Mouse (Mus musculus): ENCODE measurements around the gene Hmcn1. TPM values are rescaled to one million over a fixed set of nuclear protein-coding genes. Genes with fewer than 3 reads are reported as not detected.

Hmcn1 gene
- polyA plus RNA-seq, 1 experiment from 2014 or later, result 6.3 TPM

DNA sequence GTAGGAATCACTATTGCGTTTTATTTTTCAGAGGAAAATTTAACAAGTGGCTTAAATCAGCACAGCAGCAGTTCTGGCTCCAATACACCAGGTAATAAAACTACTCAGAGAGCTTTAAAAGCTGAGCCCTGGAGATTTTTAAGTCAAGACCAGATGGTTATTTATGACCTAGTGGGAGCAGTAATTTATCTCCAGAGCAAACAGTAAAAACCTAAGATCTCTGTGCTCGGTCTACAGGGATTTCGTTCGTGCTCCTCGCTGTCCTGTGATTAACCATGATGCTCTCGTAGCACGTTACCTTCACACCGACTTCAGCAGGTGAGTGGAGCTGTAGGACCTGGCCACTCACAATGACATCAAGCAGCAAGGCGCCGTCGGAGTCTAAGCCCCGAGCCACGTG lies 399.6 kb downstream of the Hmcn1 start:
- no peak overlapping the region for H3K9ac ChIP-seq (ENCODE audit: low read length)
- WGBS, result 47% methylated on average over 13 of the region's 13 CpGs

DNA sequence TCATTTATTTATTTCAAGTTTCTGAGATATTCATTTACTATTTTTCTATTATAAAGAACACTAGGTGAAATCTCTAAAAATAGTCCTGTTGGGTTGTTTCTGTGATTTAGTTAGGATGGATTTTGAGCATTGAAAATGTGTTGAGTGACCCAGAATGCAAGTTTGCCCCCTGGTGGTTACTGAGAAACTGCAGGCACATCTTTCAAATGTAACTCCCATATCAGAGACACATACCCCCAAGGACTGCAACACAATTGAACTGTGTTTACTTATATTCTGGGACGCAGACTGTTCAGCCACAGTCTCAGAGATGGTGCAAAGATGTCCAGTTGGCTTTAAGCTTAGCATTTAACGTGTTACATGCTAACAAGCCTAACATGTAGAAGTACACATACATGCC lies 402.0 kb downstream of the Hmcn1 start:
- WGBS, result 24% methylated on average over 2 of the region's 2 CpGs
- no peaks in the 10 kb centered on the region for H3K36me3 ChIP-seq (ENCODE audit: control insufficient read depth, insufficient read depth, low read length)

More for the DNA sequence above, 399.6 kb downstream of the Hmcn1 start:
- Histone ChIP-seq H3K27ac (ENCODE audit: low read depth) (no peak overlapping the region), H3K4me3 (ENCODE audit: low read depth, low read length) (no peak overlapping the region), H3K27me3 (replicated peaks; ENCODE audit: control insufficient read depth, insufficient read depth, low read length) (no peaks in the 10 kb centered on the region), H3K9me3 (ENCODE audit: control insufficient read depth, low read length) (no peaks in the 10 kb centered on the region), H3K4me1 (replicated peaks; ENCODE audit: control insufficient read depth, insufficient read depth, low read length) (no peaks in the 10 kb centered on the region), H3K36me3 (ENCODE audit: control insufficient read depth, insufficient read depth, low read length) (no peaks in the 10 kb centered on the region), H3K4me2 (ENCODE audit: low read length) (no peak overlapping the region)
- DNase-seq (ENCODE audit: low spot score) (no peak), ATAC-seq (replicated peaks; ENCODE audit: low FRiP score, low TSS enrichment, low read depth) (0 out of 2 replicates have a peak, but pooled peaks have one; percentile 15)

DNA sequence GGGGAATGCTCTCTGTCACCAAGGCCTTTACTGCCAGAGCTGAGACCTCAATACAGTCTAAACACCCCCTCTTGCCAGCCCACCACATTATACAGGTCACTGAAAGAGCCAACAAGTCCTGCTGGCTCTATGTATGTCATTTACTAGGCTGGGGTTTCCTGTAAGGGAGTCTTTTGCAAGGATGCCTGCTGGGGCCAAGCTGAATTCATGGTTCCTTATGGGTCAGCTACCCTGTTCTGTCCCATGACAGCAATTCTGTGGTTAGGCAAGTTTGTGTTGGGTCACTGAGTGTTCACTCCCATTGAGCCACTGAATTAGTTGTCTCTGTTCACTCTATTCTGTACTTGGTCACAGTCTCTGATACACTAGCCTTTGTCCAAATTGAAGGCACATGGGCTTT lies 405.8 kb downstream of the Hmcn1 start:
- Histone ChIP-seq H3K4me1 (replicated peaks; ENCODE audit: control insufficient read depth, insufficient read depth, low read length) (no peaks in the 10 kb centered on the region), H3K36me3 (ENCODE audit: control insufficient read depth, insufficient read depth, low read length) (no peaks in the 10 kb centered on the region), H3K4me3 (ENCODE audit: low read depth, low read length) (no peak overlapping the region), H3K9me3 (ENCODE audit: control insufficient read depth, low read length) (no peaks in the 10 kb centered on the region), H3K27ac (ENCODE audit: low read depth) (no peak overlapping the region), H3K27me3 (replicated peaks; ENCODE audit: control insufficient read depth, insufficient read depth, low read length) (no peaks in the 10 kb centered on the region), H3K4me2 (ENCODE audit: low read length) (no peak overlapping the region), H3K9ac (ENCODE audit: low read length) (no peak overlapping the region)
- DNase-seq (ENCODE audit: low spot score) (no peak), ATAC-seq (replicated peaks; ENCODE audit: low FRiP score, low TSS enrichment, low read depth) (no peak)

More for the DNA sequence above, 402.0 kb downstream of the Hmcn1 start:
- Histone ChIP-seq H3K27me3 (replicated peaks; ENCODE audit: control insufficient read depth, insufficient read depth, low read length) (no peaks in the 10 kb centered on the region), H3K4me1 (replicated peaks; ENCODE audit: control insufficient read depth, insufficient read depth, low read length) (no peaks in the 10 kb centered on the region), H3K9ac (ENCODE audit: low read length) (no peak overlapping the region), H3K4me3 (ENCODE audit: low read depth, low read length) (no peak overlapping the region), H3K4me2 (ENCODE audit: low read length) (no peak overlapping the region), H3K9me3 (ENCODE audit: control insufficient read depth, low read length) (no peaks in the 10 kb centered on the region), H3K27ac (ENCODE audit: low read depth) (no peak overlapping the region)
- peak; percentile 63 for DNase-seq (ENCODE audit: low spot score)
- no peak for ATAC-seq (replicated peaks; ENCODE audit: low FRiP score, low TSS enrichment, low read depth)

DNA sequence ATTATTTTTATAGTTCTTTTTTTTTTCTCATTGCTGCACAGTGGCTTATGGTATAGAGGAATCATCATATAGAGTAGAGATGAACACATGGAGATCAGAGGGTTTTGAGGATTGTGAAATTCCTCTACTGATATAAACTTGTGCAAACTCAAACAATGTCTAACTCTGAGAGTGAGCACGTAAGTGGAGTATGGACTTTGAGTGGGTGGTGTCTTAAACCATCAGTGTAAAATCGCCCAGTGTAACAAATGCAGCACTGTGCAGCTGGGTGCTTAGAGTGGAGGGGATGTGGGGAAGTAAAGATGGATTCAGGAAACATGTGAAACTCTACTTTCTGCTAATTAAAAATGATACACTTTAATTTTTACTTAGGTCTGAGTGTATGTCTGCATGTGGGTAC lies 408.8 kb downstream of the Hmcn1 start:
- no peak overlapping the region for H3K27ac ChIP-seq (ENCODE audit: low read depth)
- no peak overlapping the region for H3K9ac ChIP-seq (ENCODE audit: low read length)
- DNase-seq (ENCODE audit: low spot score), result no peak
- H3K4me1 ChIP-seq (replicated peaks; ENCODE audit: control insufficient read depth, insufficient read depth, low read length), result no peaks in the 10 kb centered on the region
- ATAC-seq (replicated peaks; ENCODE audit: low FRiP score, low TSS enrichment, low read depth), result no peak
- H3K36me3 ChIP-seq (ENCODE audit: control insufficient read depth, insufficient read depth, low read length), result no peaks in the 10 kb centered on the region
- H3K9me3 ChIP-seq (ENCODE audit: control insufficient read depth, low read length), result no peaks in the 10 kb centered on the region
- no peaks in the 10 kb centered on the region for H3K27me3 ChIP-seq (replicated peaks; ENCODE audit: control insufficient read depth, insufficient read depth, low read length)
- WGBS, result 82% methylated on average over 2 of the region's 2 CpGs
- no peak overlapping the region for H3K4me2 ChIP-seq (ENCODE audit: low read length)
- no peak overlapping the region for H3K4me3 ChIP-seq (ENCODE audit: low read depth, low read length)

DNA sequence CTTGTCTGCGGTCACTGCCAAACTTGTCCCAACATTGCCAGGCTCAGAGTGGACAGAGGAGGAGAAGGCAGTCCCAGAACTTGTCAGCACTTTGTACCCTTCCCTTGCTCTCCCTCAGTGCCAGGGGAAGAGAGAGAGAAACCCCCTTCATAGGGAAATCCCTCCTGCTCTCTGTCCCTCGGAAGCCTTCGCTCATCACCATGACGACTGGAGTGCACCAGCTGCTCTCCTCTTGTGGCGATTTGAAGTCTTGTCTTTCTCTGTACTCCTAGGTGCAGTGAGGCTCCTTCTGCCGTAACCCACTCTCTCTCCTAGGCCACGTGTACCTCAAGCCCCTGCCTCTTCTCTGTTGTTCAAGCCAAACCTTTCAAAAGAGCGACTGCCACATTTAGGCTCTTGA lies 409.5 kb downstream of the Hmcn1 start:
- no peak overlapping the region for H3K9ac ChIP-seq (ENCODE audit: low read length)
- no peak overlapping the region for H3K4me3 ChIP-seq (ENCODE audit: low read depth, low read length)
- 62% methylated on average over 8 of the region's 8 CpGs for WGBS
- no peak overlapping the region for H3K27ac ChIP-seq (ENCODE audit: low read depth)
- no peaks in the 10 kb centered on the region for H3K36me3 ChIP-seq (ENCODE audit: control insufficient read depth, insufficient read depth, low read length)
- DNase-seq (ENCODE audit: low spot score) (no peak), ATAC-seq (replicated peaks; ENCODE audit: low FRiP score, low TSS enrichment, low read depth) (no peak)
- no peaks in the 10 kb centered on the region for H3K4me1 ChIP-seq (replicated peaks; ENCODE audit: control insufficient read depth, insufficient read depth, low read length)
- no peaks in the 10 kb centered on the region for H3K9me3 ChIP-seq (ENCODE audit: control insufficient read depth, low read length)
- H3K4me2 ChIP-seq (ENCODE audit: low read length), result no peak overlapping the region
- no peaks in the 10 kb centered on the region for H3K27me3 ChIP-seq (replicated peaks; ENCODE audit: control insufficient read depth, insufficient read depth, low read length)

DNA sequence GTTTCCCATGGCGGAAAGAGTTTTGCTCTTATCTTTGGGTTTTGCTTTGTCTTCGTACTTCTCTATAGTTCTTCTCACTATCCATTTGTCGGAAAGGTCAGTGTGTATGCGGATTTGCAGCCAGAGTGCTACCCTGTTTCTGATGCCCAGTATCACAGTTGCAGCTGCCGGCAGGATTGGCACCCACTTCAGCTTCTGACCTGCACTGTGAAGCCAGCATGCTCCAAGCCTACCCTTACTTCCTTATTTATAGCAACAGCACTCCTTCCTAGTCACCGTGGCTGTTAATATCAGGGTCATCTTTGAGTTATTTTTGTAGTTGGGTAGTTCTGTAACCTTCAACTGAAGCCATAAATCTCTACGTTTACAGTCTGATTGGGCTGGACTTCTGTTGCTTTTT lies 412.7 kb downstream of the Hmcn1 start:
- WGBS, result 79% methylated on average over 7 of the region's 7 CpGs
- H3K4me3 ChIP-seq (ENCODE audit: low read depth, low read length), result no peak overlapping the region
- ATAC-seq (replicated peaks; ENCODE audit: low FRiP score, low TSS enrichment, low read depth) (no peak), DNase-seq (ENCODE audit: low spot score) (no peak)
- H3K27ac ChIP-seq (ENCODE audit: low read depth), result no peak overlapping the region
- H3K27me3 ChIP-seq (replicated peaks; ENCODE audit: control insufficient read depth, insufficient read depth, low read length), result no peaks in the 10 kb centered on the region
- no peaks in the 10 kb centered on the region for H3K36me3 ChIP-seq (ENCODE audit: control insufficient read depth, insufficient read depth, low read length)
- no peak overlapping the region for H3K4me2 ChIP-seq (ENCODE audit: low read length)
- H3K9me3 ChIP-seq (ENCODE audit: control insufficient read depth, low read length), result no peaks in the 10 kb centered on the region
- H3K4me1 ChIP-seq (replicated peaks; ENCODE audit: control insufficient read depth, insufficient read depth, low read length), result no peaks in the 10 kb centered on the region
- no peak overlapping the region for H3K9ac ChIP-seq (ENCODE audit: low read length)

GRCm38 (mm10) chr1:150573407-150573806 lies 419.8 kb downstream of the Hmcn1 start:
- no peaks in the 10 kb centered on the region for H3K9me3 ChIP-seq (ENCODE audit: control insufficient read depth, low read length)
- no peaks in the 10 kb centered on the region for H3K27me3 ChIP-seq (replicated peaks; ENCODE audit: control insufficient read depth, insufficient read depth, low read length)
- H3K4me1 ChIP-seq (replicated peaks; ENCODE audit: control insufficient read depth, insufficient read depth, low read length), result no peaks in the 10 kb centered on the region
- ATAC-seq (replicated peaks; ENCODE audit: low FRiP score, low TSS enrichment, low read depth) (no peak), DNase-seq (ENCODE audit: low spot score) (no peak)
- H3K4me3 ChIP-seq (ENCODE audit: low read depth, low read length), result no peak overlapping the region
- no peaks in the 10 kb centered on the region for H3K36me3 ChIP-seq (ENCODE audit: control insufficient read depth, insufficient read depth, low read length)
- 90% methylated on average over 8 of the region's 8 CpGs for WGBS
- H3K4me2 ChIP-seq (ENCODE audit: low read length), result no peak overlapping the region
- H3K27ac ChIP-seq (ENCODE audit: low read depth), result no peak overlapping the region
- no peak overlapping the region for H3K9ac ChIP-seq (ENCODE audit: low read length)

GRCm38 (mm10) chr1:150570562-150571156 lies 422.6 kb downstream of the Hmcn1 start:
- H3K4me1 ChIP-seq (replicated peaks; ENCODE audit: control insufficient read depth, insufficient read depth, low read length), result no peaks in the 10 kb centered on the region
- no peaks in the 10 kb centered on the region for H3K9me3 ChIP-seq (ENCODE audit: control insufficient read depth, low read length)
- H3K27ac ChIP-seq (ENCODE audit: low read depth), result no peak overlapping the region
- DNase-seq (ENCODE audit: low spot score) (no peak), ATAC-seq (replicated peaks; ENCODE audit: low FRiP score, low TSS enrichment, low read depth) (no peak)
- no peaks in the 10 kb centered on the region for H3K27me3 ChIP-seq (replicated peaks; ENCODE audit: control insufficient read depth, insufficient read depth, low read length)
- H3K9ac ChIP-seq (ENCODE audit: low read length), result no peak overlapping the region
- 57% methylated on average over 4 of the region's 4 CpGs for WGBS
- no peak overlapping the region for H3K4me2 ChIP-seq (ENCODE audit: low read length)
- H3K4me3 ChIP-seq (ENCODE audit: low read depth, low read length), result no peak overlapping the region
- H3K36me3 ChIP-seq (ENCODE audit: control insufficient read depth, insufficient read depth, low read length), result no peaks in the 10 kb centered on the region

DNA sequence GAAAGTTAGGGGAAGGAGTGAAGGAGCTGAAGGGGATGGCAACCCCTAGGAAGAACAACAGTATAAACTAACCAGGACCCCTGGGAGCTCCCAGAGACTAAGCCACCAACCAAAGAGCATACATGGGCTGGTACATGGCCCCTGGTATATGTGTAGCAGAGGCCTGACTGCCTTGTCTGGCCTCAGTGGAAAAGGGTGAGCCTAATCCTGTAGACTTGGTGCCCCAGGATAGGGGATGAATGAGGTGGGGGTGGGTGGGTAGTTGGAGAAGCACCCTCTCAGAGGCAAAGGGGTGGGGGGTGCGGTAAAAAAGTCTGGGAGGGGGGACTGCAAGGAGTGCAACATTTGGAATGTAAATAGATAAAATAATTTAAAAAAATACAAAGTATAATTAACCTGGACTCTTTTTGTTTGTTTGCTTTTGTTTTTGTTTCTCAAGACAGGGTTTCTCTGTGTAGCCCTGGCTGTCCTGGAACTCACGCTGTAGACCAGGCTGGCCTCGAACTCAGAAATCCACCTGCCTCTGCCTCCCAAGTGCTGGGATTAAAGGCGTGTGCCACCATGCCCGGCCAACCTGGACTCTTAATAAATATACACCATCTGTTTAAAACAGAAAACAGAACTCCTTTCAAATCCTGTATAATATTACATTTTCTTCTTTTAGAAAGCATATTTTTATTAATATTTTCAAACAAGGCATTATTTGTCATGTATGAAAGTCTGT lies 423.3 kb downstream of the Hmcn1 start:
- no peak overlapping the region for H3K9ac ChIP-seq (ENCODE audit: low read length)
- H3K36me3 ChIP-seq (ENCODE audit: control insufficient read depth, insufficient read depth, low read length), result no peaks in the 10 kb centered on the region
- H3K4me3 ChIP-seq (ENCODE audit: low read depth, low read length), result no peak overlapping the region
- H3K4me2 ChIP-seq (ENCODE audit: low read length), result no peak overlapping the region
- H3K27me3 ChIP-seq (replicated peaks; ENCODE audit: control insufficient read depth, insufficient read depth, low read length), result no peaks in the 10 kb centered on the region
- DNase-seq (ENCODE audit: low spot score) (no peak), ATAC-seq (replicated peaks; ENCODE audit: low FRiP score, low TSS enrichment, low read depth) (no peak)
- H3K9me3 ChIP-seq (ENCODE audit: control insufficient read depth, low read length), result no peaks in the 10 kb centered on the region
- WGBS, result 81% methylated on average over 5 of the region's 5 CpGs
- no peak overlapping the region for H3K27ac ChIP-seq (ENCODE audit: low read depth)
- H3K4me1 ChIP-seq (replicated peaks; ENCODE audit: control insufficient read depth, insufficient read depth, low read length), result no peaks in the 10 kb centered on the region

All from intestine, embryonic 14.5 days (tissue).